Mouse (Mus musculus) activated CD4-positive, CD25-positive, alpha-beta regulatory T cell (primary cell): ENCODE measurements around the gene Pla2g2f. TPM values are rescaled to one million over a fixed set of nuclear protein-coding genes. Genes with fewer than 3 reads are reported as not detected.

Experiments used
- polyA plus RNA-seq, 2 experiments: library from polyadenylated mRNA; unstranded; fragments of 100-300 nt; shearing (Covaris generic); gene quantifications; one replicate each; pipeline ENCODE4 v1.2.1; 2017

The Pla2g2f gene
- polyA plus RNA-seq: not detected

DNA sequence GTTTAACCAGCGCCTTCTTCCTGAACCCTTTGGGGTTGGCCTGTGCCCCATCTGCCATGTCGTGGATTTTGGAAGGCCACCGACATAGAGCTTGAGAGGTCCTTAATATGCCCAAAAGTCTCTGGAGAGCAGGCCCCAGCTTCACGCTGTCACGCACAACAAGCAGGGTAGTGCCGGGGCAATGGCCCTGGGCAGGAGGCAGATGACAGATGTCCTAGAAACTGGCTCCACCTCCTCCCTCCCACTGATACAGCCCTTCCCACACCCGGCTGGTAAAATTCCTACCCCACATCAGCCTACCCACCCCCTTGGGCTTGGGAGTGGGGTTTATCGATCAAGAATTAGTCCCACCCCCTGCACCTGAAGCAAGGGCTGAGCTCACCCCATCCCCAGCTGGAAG, at the start of gene Pla2g2f:
TSS of gene Pla2g2f (minus strand) at position 211 of the 400 bp plus-strand sequence.

DNA sequence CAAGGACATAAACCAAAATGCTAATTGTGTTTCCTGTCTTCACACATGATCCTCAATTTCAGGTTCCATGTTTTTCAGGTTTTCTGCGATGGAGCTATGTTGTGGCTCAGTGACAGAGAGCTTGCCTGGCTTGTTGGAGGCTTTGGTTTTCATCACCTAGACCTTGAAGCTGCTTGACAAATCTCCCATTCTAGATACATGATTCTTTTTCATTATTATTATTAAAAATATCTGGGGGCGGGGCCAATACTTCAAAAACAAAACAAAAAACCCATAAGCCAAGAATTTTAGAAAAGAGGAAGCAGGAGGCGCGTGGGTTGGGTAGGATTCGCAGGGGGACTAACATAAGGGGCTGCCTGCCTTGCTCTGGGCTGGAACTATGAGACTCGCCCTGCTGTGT, 18.0 kb upstream of the Pla2g2f start, which contains the start of gene Pla2g2d:
TSS of gene Pla2g2d (plus strand) at position 301 of the 400 bp plus-strand sequence.

DNA sequence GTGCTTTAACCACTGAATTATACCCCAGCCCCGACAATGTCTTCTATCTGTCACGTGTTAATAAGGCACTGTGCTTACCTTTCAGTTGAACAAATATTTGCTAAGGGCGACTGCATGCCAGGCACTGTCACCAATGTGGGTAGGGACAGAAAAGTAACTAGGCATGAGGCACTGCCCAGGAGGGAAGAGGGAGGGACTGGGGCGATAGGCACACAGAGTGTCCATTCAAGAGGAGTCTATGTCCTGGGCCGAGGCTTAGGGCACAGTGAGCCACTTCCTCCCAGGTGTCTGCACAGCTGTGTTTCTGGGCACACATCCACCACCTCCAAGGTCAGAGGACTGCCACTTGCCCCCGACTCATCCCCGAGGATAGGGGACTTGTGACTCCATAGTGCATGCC, 20.4 kb downstream of the Pla2g2f start, which contains the start of gene Ubxn10:
TSS of gene Ubxn10 (minus strand) at position 137 of the 400 bp plus-strand sequence.

DNA sequence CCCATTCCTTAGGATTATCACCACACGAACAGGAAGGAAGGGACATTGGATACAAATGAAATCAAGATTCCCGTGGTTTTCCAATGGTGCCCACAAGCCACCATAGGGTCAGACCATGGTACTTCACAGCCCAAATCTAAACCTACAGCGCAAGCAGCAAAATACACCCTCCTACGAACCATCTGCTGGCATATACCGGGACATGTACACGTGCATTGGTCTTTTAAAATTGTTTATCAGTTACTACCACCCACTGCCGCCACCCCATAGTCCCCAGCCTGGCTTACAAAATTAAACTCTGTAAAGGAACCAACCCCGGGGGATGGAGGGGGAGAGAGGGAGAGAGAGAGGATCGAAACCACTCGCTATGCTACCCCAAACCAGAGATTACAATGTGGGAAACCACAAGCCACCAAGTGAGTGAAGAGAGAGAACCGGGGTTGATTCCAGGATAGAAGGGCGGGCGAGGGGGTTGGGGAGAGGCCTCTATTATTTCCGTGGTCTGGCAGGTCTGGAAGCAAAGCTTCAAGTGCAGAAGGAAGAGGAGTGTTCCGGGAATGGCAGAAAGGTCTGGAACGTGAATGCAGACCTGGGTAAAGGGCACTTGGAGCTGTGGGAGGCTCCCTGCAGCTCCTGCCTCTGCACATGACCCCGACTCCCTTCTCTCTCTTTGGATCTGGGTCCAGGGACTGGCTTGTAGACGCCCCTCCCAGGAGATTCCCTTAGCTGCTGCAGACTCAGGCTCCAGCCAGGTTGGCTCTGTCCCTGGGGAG, 32.9 kb downstream of the Pla2g2f start, which contains the start of gene Pla2g2c:
TSS of gene Pla2g2c (plus strand) at position 439 of the 773 bp plus-strand sequence.

Other genes with a start within 250 kb of the Pla2g2f start
- not detected for gene Vwa5b1, start 121.7 kb downstream of the Pla2g2f start, polyA plus RNA-seq
- not detected for gene Pla2g2c, start 32.8 kb downstream of the Pla2g2f start, polyA plus RNA-seq
- gene Ubxn10, start 20.5 kb downstream of the Pla2g2f start, polyA plus RNA-seq: under 1 TPM in 1 of 2 experiments, not detected in 1; 0.47 TPM
- 1 to 10 TPM; 2.5 to 3.8 TPM for gene Pla2g2d, start 18.1 kb upstream of the Pla2g2f start, polyA plus RNA-seq
- gene Pla2g5, start 105.9 kb upstream of the Pla2g2f start, polyA plus RNA-seq: not detected
- gene Gm13030, start 116.3 kb upstream of the Pla2g2f start, polyA plus RNA-seq: not detected
- gene Pla2g2e, start 120.3 kb upstream of the Pla2g2f start, polyA plus RNA-seq: not detected
- 1 to 10 TPM; 4.2 to 4.7 TPM for gene Otud3, start 156.3 kb upstream of the Pla2g2f start, polyA plus RNA-seq
- gene Rnf186, start 209.5 kb upstream of the Pla2g2f start, polyA plus RNA-seq: under 1 TPM in 1 of 2 experiments, not detected in 1; 0.14 TPM
- gene Tmco4, start 215.3 kb upstream of the Pla2g2f start, polyA plus RNA-seq: 10 to 100 TPM; 28.2 to 30.8 TPM